Comparison of ENCODE assay signal across 15 mouse cellular contexts in genomic region chr2:153430571-153430970, GRCm38 (mm10).
"Had no signal": no experiment of that assay in that cellular context is flagged by ENCODE, and none has a peak within 500 bp of the region (broad histone marks: within the 10 kb centered on the region; RNA-seq: fewer than 3 reads in every experiment).

No protein-coding gene starts in this region.

- H3K27ac ChIP-seq: hindbrain, postnatal 0 days; layer of hippocampus, adult 2 months; limb, embryonic 10.5 days; limb, embryonic 13.5 days; liver, embryonic 15.5 days; macrophage had no signal

- H3K4me3 ChIP-seq: layer of hippocampus, adult 2 months; limb, embryonic 10.5 days; limb, embryonic 13.5 days; liver, embryonic 12.5 days; liver, embryonic 15.5 days; midbrain, embryonic 13.5 days had no signal

- H3K4me2 ChIP-seq: limb, embryonic 13.5 days; liver, embryonic 12.5 days; liver, embryonic 15.5 days; midbrain, embryonic 13.5 days had no signal

- H3K9me3 ChIP-seq: limb, embryonic 10.5 days; limb, embryonic 13.5 days; liver, embryonic 12.5 days; liver, embryonic 15.5 days; midbrain, embryonic 13.5 days had no signal

- H3K9ac ChIP-seq: limb, embryonic 13.5 days; liver, embryonic 12.5 days; liver, embryonic 15.5 days; midbrain, embryonic 13.5 days had no signal

- ATAC-seq: hindbrain, postnatal 0 days; inflammation-experienced regulatory T-cells, adult 6 months; liver, embryonic 12.5 days; midbrain, embryonic 13.5 days had no signal

- DNase-seq: kidney, adult 8-10 months; kidney, postnatal 25 days; layer of hippocampus, adult 9-11 months; liver; lung, adult 2 months; thymus, postnatal 25 days had no signal

- H3K27me3 ChIP-seq: limb, embryonic 13.5 days; liver, embryonic 12.5 days; liver, embryonic 15.5 days; midbrain, embryonic 13.5 days had no signal
